Mouse (Mus musculus): ENCODE results near the gene Lyve1. TPM values are rescaled to one million over a fixed set of nuclear protein-coding genes. Genes with fewer than 3 reads are reported as not detected.

Lyve1 gene
- polyA plus RNA-seq, 1 experiment, result 3.4 TPM

GRCm38 (mm10) chr7:110854927-110855546 is 8.0 kb downstream of the Lyve1 start:
- Histone ChIP-seq H3K27ac (ENCODE audit: control insufficient read depth, insufficient read depth, low read length) (no peak overlapping the region), H3K36me3 (ENCODE audit: control insufficient read depth, insufficient read depth, low read length) (no peaks in the 10 kb centered on the region), H3K27me3 (ENCODE audit: control insufficient read depth, insufficient read depth, low read length) (no peaks in the 10 kb centered on the region), H3K4me1 (replicated peaks; ENCODE audit: control insufficient read depth, insufficient read depth, low read length) (no peaks in the 10 kb centered on the region), H3K4me3 (ENCODE audit: control insufficient read depth, insufficient read depth, low read length) (no peak overlapping the region)
- DNase-seq, result no peak
- TF ChIP-seq CTCF (IDR thresholded peaks at IDR 0.05; ENCODE audit: borderline replicate concordance, control insufficient read depth, extremely low read depth, insufficient read depth, low read length, poor library complexity) (no peak), POLR2A (IDR thresholded peaks at IDR 0.05; ENCODE audit: control insufficient read depth, extremely low read depth, insufficient read depth, low read length, poor library complexity) (no peak)
- WGBS, result 85% methylated on average over 8 of the region's 8 CpGs

- 76% methylated on average over 3 of the region's 3 CpGs for WGBS
- TF ChIP-seq POLR2A (IDR thresholded peaks at IDR 0.05; ENCODE audit: control insufficient read depth, extremely low read depth, insufficient read depth, low read length, poor library complexity) (no peak), CTCF (IDR thresholded peaks at IDR 0.05; ENCODE audit: borderline replicate concordance, control insufficient read depth, extremely low read depth, insufficient read depth, low read length, poor library complexity) (no peak)
- no peaks in the 10 kb centered on the region for H3K27me3 ChIP-seq (ENCODE audit: control insufficient read depth, insufficient read depth, low read length)
- no peaks in the 10 kb centered on the region for H3K4me1 ChIP-seq (replicated peaks; ENCODE audit: control insufficient read depth, insufficient read depth, low read length)
- H3K27ac ChIP-seq (ENCODE audit: control insufficient read depth, insufficient read depth, low read length), result no peak overlapping the region
- no peaks in the 10 kb centered on the region for H3K36me3 ChIP-seq (ENCODE audit: control insufficient read depth, insufficient read depth, low read length)
- no peak for DNase-seq
- H3K4me3 ChIP-seq (ENCODE audit: control insufficient read depth, insufficient read depth, low read length), result no peak overlapping the region
These were observed 8.5 kb downstream of the Lyve1 start for GRCm38 (mm10) chr7:110854519-110854918.

GRCm38 (mm10) chr7:110853611-110854010 is 9.4 kb downstream of the Lyve1 start:
- Histone ChIP-seq H3K27me3 (ENCODE audit: control insufficient read depth, insufficient read depth, low read length) (no peaks in the 10 kb centered on the region), H3K4me1 (replicated peaks; ENCODE audit: control insufficient read depth, insufficient read depth, low read length) (no peaks in the 10 kb centered on the region), H3K36me3 (ENCODE audit: control insufficient read depth, insufficient read depth, low read length) (no peaks in the 10 kb centered on the region), H3K4me3 (ENCODE audit: control insufficient read depth, insufficient read depth, low read length) (no peak overlapping the region), H3K27ac (ENCODE audit: control insufficient read depth, insufficient read depth, low read length) (no peak overlapping the region)
- TF ChIP-seq POLR2A (IDR thresholded peaks at IDR 0.05; ENCODE audit: control insufficient read depth, extremely low read depth, insufficient read depth, low read length, poor library complexity), result no peak
- DNase-seq, result no peak
- 87% methylated on average over 10 of the region's 10 CpGs for WGBS

- 94% methylated on average over 7 of the region's 7 CpGs for WGBS
- H3K27me3 ChIP-seq (ENCODE audit: control insufficient read depth, insufficient read depth, low read length), result no peaks in the 10 kb centered on the region
- TF ChIP-seq POLR2A (IDR thresholded peaks at IDR 0.05; ENCODE audit: control insufficient read depth, extremely low read depth, insufficient read depth, low read length, poor library complexity) (no peak), CTCF (IDR thresholded peaks at IDR 0.05; ENCODE audit: borderline replicate concordance, control insufficient read depth, extremely low read depth, insufficient read depth, low read length, poor library complexity) (no peak)
These were observed 11.4 kb downstream of the Lyve1 start for GRCm38 (mm10) chr7:110851541-110852203.

GRCm38 (mm10) chr7:110848371-110848770 is 14.7 kb downstream of the Lyve1 start:
- WGBS, result 90% methylated on average over 1 of the region's 1 CpGs
- DNase-seq, result no peak
- H3K4me1 ChIP-seq (replicated peaks; ENCODE audit: control insufficient read depth, insufficient read depth, low read length), result no peaks in the 10 kb centered on the region
- H3K36me3 ChIP-seq (ENCODE audit: control insufficient read depth, insufficient read depth, low read length), result no peaks in the 10 kb centered on the region
- no peaks in the 10 kb centered on the region for H3K27me3 ChIP-seq (ENCODE audit: control insufficient read depth, insufficient read depth, low read length)
- H3K4me3 ChIP-seq (ENCODE audit: control insufficient read depth, insufficient read depth, low read length), result no peak overlapping the region
- no peak for TF ChIP-seq POLR2A (IDR thresholded peaks at IDR 0.05; ENCODE audit: control insufficient read depth, extremely low read depth, insufficient read depth, low read length, poor library complexity)
- no peak for TF ChIP-seq CTCF (IDR thresholded peaks at IDR 0.05; ENCODE audit: borderline replicate concordance, control insufficient read depth, extremely low read depth, insufficient read depth, low read length, poor library complexity)
- H3K27ac ChIP-seq (ENCODE audit: control insufficient read depth, insufficient read depth, low read length), result no peak overlapping the region

More at GRCm38 (mm10) chr7:110851541-110852203, 11.4 kb downstream of the Lyve1 start:
- H3K4me1 ChIP-seq (replicated peaks; ENCODE audit: control insufficient read depth, insufficient read depth, low read length), result no peaks in the 10 kb centered on the region
- H3K4me3 ChIP-seq (ENCODE audit: control insufficient read depth, insufficient read depth, low read length), result no peak overlapping the region
- no peak overlapping the region for H3K27ac ChIP-seq (ENCODE audit: control insufficient read depth, insufficient read depth, low read length)
- no peaks in the 10 kb centered on the region for H3K36me3 ChIP-seq (ENCODE audit: control insufficient read depth, insufficient read depth, low read length)
- DNase-seq, result no peak

- Histone ChIP-seq H3K27ac (ENCODE audit: control insufficient read depth, insufficient read depth, low read length) (no peak overlapping the region), H3K4me3 (ENCODE audit: control insufficient read depth, insufficient read depth, low read length) (no peak overlapping the region), H3K27me3 (ENCODE audit: control insufficient read depth, insufficient read depth, low read length) (no peaks in the 10 kb centered on the region), H3K4me1 (replicated peaks; ENCODE audit: control insufficient read depth, insufficient read depth, low read length) (no peaks in the 10 kb centered on the region), H3K36me3 (ENCODE audit: control insufficient read depth, insufficient read depth, low read length) (no peaks in the 10 kb centered on the region)
- DNase-seq, result no peak
- TF ChIP-seq POLR2A (IDR thresholded peaks at IDR 0.05; ENCODE audit: control insufficient read depth, extremely low read depth, insufficient read depth, low read length, poor library complexity), result no peak
- no peak for TF ChIP-seq CTCF (IDR thresholded peaks at IDR 0.05; ENCODE audit: borderline replicate concordance, control insufficient read depth, extremely low read depth, insufficient read depth, low read length, poor library complexity)
- 95% methylated on average over 2 of the region's 2 CpGs for WGBS
These were observed 15.7 kb downstream of the Lyve1 start for GRCm38 (mm10) chr7:110847321-110847720.
